Mouse (Mus musculus) left cerebral cortex, postnatal 4 days (tissue): Measurements from ENCODE around the gene Fbxw4. TPM values are rescaled to one million over a fixed set of nuclear protein-coding genes. Genes with fewer than 3 reads are reported as not detected.
A peak's percentile ranks its signal among the peaks of the same experiment; 100 is the strongest.

ENCODE experiments used
- DNase-seq: peaks from one replicate; pipeline ENCODE4 v3.0.0-alpha.2; 2022
- intact Hi-C: fragments of 180-260 bp; cut with DNase I; formaldehyde crosslinking; loops from one replicate; pipeline ENCODE4 v1.15.1; 2025
- total RNA-seq, 2 experiments: library from RNA; stranded (reverse); gene quantifications; 2 replicates each; pipeline ENCODE4 v1.2.3; 2021

The Fbxw4 gene
- total RNA-seq, 2 experiments from 2014 or later, result 31.0 to 37.3 TPM

DNA sequence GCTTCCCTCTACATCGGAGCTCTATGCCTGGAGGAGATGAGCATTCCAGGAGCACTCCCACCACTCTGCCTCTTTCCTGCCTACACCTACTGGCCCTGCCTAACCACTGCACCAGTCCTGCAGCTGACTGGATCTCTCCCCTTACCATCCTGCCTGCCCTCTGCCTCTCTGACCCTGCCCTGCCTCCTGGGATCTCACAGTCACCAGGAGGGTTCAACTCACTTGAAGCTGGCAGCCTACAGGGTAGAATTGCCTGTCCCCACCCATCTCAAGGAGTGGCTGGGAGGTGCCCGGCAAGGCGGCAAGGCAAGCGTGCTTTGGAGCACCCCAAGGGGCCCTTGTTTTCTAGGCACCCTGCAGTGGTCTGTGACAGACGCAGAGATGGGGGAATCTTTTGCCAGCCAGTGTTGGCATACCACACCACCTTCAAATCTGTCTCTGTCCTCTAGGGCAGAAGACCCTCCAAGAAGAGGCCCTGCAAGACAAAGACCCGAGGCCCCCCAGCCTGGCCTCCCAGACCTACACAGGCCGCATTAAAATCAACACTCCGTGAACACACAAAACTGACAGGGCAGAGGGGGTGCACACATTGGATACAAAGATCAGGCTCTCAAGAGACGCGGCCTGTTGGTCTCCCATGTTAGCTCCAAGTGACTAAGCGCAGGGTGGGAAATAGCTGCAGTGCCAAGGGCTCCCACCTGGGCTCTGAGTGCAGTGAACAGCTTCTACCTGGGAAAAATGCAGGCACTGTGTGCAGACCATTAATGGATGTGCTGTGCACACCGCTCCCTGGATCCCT lies 44.5 kb downstream of the Fbxw4 start:
- intact Hi-C loops, result no loop called here
- peak; percentile 25 for DNase-seq

DNA sequence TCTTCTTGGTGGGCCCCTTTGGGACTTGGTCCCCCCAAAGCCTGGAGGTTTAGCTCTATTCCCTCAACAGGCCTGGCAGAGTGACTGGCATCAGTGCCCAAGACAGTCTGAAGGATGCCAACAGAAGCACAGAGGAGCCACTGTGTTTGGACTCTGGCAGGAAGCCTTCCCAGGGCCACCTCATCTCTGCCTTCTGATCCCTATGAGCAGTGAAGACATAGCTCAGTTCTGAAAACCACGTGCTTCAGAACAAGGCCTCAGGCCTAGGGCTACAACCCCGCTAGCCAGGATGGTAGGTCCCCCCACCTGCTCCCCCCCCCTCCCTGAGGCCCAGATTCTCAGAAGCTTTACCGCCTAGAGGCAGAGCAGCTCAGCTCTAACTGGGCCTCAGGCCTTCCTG lies 45.2 kb downstream of the Fbxw4 start:
- intact Hi-C loops, result no loop called here
- DNase-seq, result peak; percentile 59

GRCm38 (mm10) chr19:45614375-45614774 lies 45.7 kb downstream of the Fbxw4 start:
- DNase-seq, result peak; percentile 70
- intact Hi-C loops, result no loop called here

DNA sequence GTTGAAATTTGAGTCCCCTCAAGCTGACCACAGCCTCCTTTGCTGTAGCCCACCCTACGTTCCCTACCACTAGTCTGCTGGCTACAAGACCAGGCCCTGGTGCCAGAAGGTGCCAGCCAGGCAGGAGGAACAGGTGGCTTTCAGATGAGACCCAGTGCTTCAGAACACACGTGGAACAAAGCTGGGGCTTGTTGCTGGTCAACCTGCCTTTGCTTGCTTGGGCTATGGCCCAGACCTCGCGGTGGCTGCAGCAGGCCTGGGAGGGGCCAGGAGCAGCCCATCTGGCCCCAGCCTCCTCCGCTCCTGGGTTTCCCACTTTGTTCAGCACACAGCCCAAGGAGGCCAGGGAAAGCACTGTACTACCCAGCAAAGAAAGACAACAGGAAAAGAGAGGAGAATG lies 49.3 kb downstream of the Fbxw4 start:
- DNase-seq, result peak; percentile 68
- intact Hi-C loops, result no loop called here

GRCm38 (mm10) chr19:45608648-45609339 lies 51.3 kb downstream of the Fbxw4 start:
- intact Hi-C loops, result no loop called here
- peak; percentile 52 for DNase-seq

- no peak for DNase-seq
- intact Hi-C loops, result no loop called here
Measured at GRCm38 (mm10) chr19:45607479-45607878, 52.6 kb downstream of the Fbxw4 start.

DNA sequence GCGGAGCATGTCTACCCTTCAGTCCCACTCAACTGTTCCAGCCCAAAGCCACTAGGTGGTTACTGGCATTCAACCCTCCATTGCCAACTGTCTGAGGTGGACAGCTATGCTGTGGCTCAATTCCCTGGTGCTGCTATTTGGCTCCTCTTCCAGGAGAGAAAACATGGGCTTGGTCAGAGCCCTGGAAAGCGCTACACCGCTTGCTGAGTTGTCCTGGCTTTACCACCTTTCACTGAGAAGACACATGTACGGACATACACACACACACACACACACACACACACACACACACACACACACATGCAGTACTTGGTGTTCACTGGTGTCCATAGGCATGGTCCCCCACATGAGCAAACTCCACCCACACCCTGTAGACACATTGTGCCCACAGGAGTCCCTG lies 53.4 kb downstream of the Fbxw4 start:
- DNase-seq, result peak; percentile 46
- intact Hi-C loops, result no loop called here

- DNase-seq, result no peak
- intact Hi-C loops, result no loop called here
Measured at GRCm38 (mm10) chr19:45602606-45603005, 57.5 kb downstream of the Fbxw4 start.

- DNase-seq, result no peak
- intact Hi-C loops, result no loop called here
Measured at GRCm38 (mm10) chr19:45597106-45597505, 63.0 kb downstream of the Fbxw4 start.

DNA sequence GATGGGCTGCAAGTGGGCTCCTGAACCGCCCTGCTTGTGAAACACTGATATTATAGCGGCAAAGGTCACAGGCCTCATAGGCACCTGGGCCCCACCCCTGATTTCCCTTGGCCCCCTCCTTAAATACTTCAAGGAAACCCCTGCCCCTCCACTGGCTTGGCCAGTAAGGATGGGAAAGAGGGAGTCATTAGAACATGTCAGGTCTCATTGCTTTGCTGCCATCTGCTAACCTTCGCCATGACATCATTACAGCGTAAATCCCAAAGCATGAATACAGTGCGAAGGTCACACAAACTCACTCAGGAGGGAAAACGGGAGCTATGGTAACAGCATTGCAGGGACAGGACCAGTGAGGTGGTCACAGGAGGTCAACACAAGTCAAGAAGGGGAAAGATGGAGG lies 63.7 kb downstream of the Fbxw4 start:
- DNase-seq, result no peak
- intact Hi-C loops, result no loop called here

- DNase-seq, result peak; percentile 84
- intact Hi-C loops, result no loop called here
Measured at GRCm38 (mm10) chr19:45596019-45596418, 64.1 kb downstream of the Fbxw4 start.

DNA sequence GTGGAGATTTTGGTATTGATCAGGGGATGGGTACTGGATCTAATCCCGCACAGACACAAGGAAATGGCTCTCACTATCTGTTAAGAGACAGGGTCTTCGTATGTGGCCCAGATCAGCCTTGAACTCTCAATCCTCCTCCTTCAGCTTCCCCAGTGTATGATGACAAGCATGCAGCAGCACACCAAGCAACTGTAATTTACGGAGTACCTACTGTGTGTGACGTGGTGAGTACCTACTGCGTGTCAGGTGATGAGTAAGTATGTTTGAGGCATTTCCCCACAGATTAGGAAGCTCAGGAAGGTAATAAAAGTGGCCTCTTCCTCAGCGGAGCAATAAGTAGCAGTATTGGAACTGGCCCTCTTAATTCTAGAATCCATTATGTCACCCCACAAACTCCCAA lies 64.6 kb downstream of the Fbxw4 start:
- DNase-seq, result no peak
- intact Hi-C loops, result no loop called here

GRCm38 (mm10) chr19:45594079-45594478 lies 66.0 kb downstream of the Fbxw4 start:
- intact Hi-C loops, result no loop called here
- no peak for DNase-seq

DNA sequence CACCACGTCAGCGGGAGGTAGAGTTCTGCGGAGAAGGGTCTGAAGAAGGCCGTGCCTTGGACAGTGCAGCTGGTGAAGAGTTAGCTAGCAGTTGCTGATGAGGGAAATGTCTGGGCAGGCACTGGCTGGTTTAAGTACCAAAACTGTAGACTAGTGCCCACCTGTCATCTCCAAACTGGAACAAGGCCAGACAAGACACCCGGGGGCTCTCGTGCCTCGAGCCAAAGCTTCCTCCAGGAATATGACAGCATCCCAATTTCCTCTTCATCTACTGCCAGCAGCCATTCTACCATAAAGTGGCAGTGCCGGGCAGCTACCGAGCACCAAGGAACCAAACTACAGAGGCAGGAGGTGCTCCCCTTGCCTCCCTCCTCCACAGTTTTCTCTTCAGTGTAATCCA lies 67.2 kb downstream of the Fbxw4 start:
- intact Hi-C loops, result no loop called here
- DNase-seq, result peak; percentile 77

GRCm38 (mm10) chr19:45591704-45592103 lies 68.4 kb downstream of the Fbxw4 start:
- intact Hi-C loops, result no loop called here
- no peak for DNase-seq

DNA sequence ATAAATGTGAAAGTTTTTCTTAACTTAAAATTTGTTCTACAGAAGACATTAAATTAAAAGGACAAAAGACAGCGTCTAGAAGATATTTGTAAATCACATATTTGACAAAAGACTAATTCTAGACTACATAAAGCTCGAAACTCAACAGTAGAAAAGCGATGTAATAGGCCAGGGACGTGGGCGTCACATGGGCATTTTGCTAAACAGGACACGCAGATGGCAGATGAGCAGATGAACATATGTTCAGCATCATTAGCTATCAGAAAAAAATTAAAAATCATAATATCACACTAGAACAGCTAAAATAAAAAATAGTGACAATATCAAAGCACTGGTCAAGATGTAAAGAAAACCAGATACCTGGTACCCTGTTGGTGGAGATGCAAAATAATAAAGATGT lies 70.4 kb downstream of the Fbxw4 start:
- intact Hi-C loops, result no loop called here
- DNase-seq, result no peak

DNA sequence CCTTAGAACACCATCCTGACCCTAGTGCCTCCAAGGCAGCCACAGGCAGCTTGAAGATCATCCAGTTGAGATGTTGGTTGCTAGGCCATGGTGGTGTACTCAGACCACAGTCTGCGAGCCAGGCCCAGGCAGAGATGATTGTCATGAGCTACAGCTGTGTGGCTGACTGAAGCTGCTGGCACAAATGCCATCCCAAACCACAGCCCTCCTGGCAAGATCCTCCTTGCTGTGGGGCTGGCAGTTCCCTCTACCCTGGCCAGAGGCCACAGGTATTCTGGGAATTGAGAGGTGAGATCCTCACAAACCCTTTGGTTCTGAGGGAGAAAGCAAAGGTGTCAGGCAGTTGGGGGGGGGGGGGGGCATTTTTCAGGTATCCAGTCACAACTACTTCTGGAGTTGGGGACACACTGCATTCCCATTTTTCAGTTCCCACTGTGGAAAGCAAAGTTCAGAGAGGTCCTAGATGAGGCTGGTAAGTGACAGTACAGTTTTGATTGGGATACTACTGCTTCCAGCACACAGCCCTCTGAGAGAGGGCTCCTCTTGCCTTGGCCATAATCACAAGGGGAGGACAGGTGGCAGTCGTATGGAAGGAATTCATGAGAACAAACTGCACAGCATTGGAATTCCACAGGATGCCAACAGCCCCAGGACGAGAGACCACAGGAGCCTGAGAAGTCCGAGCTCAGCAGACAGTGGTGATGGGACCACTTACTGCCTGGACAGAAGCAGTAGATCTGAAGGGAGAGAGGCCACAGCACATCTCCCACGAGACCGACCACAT lies 72.4 kb downstream of the Fbxw4 start:
- DNase-seq, result no peak
- intact Hi-C loops, result no loop called here

DNA sequence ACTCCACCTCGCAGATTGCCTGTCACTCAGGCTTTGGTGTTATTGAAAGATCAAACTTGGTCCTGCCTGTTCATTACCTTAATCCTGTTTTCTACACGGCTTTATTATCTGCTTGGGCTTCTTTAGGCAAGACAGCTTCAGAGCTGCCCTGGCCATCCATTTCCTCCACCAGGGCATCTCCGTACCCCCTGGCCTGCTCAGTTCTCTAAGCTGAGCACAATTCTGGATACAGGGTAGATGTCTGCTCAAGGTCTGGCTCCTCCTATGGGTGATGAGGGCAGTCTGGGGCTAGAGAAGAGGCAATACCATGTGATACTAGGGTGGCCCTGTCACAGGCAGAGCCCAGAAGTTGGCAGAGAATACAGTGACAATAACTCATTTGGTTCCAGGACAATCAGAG lies 73.3 kb downstream of the Fbxw4 start:
- intact Hi-C loops, result no loop called here
- DNase-seq, result no peak

GRCm38 (mm10) chr19:45584856-45585620 lies 75.1 kb downstream of the Fbxw4 start:
- intact Hi-C loops, result no loop called here
- DNase-seq, result no peak

DNA sequence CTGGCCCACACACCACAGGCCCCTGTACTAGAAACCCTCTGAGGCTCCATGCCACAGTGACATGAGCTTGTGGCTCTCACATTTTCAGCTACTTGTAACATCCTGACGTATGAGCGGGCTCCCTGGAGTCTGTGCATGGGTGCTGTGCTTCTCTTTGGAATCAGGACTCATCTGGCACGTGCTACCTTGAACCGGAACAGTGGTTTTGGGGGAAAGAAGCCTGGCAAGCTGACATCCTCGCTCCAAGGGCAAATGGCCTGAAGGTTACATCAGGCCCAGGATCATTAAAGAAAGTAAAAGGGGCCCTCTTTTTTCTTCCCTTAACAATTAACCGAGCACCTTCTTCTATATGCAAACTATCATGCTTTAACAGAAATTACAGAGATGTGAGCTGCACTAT lies 77.0 kb downstream of the Fbxw4 start:
- intact Hi-C loops, result no loop called here
- DNase-seq, result no peak

- intact Hi-C loops, result no loop called here
- no peak for DNase-seq
Measured at GRCm38 (mm10) chr19:45582161-45582560, 78.0 kb downstream of the Fbxw4 start.
